Mouse (Mus musculus) gastrocnemius, postnatal 36 days (tissue): Measurements from ENCODE around the gene Ctnnbip1. TPM values are rescaled to one million over a fixed set of nuclear protein-coding genes. Genes with fewer than 3 reads are reported as not detected.
A peak's percentile ranks its signal among the peaks of the same experiment; 100 is the strongest.

Source experiments
- DNase-seq, 2 experiments: peaks; one replicate each; pipeline ENCODE4 v3.0.0; 2022
- intact Hi-C: fragments of 180-260 bp; cut with DNase I; formaldehyde crosslinking; loops from one replicate; pipeline ENCODE4 v1.15.1; 2025
- total RNA-seq, 2 experiments: library from RNA; stranded (reverse); gene quantifications; 2 replicates each; pipeline ENCODE4 v1.2.3; 2021

The Ctnnbip1 gene
- total RNA-seq, 2 experiments from 2014 or later, result 22.7 to 24.4 TPM

GRCm38 (mm10) chr4:149553834-149554233, 35.8 kb downstream of the Ctnnbip1 start:
- intact Hi-C loops, result loop anchor here (5.0 kb wide), 1 partner anchor 33 kb away; the partner anchor contains the start of gene Clstn1
- no peak for DNase-seq

GRCm38 (mm10) chr4:149556111-149556510, 38.1 kb downstream of the Ctnnbip1 start:
- DNase-seq, result no peak
- intact Hi-C loops, result loop anchor here (5.0 kb wide), 1 partner anchor 156 kb away; no protein-coding TSS in a partner anchor

- intact Hi-C loops, result loop anchor here (5.0 kb wide), 1 partner anchor 154 kb away; no protein-coding TSS in a partner anchor
- DNase-seq, result no peak
These were observed 39.9 kb downstream of the Ctnnbip1 start for GRCm38 (mm10) chr4:149557905-149558304.

GRCm38 (mm10) chr4:149558389-149558788, 40.4 kb downstream of the Ctnnbip1 start:
- intact Hi-C loops, result loop anchor here (5.0 kb wide), 1 partner anchor 154 kb away; no protein-coding TSS in a partner anchor
- no peak for DNase-seq

GRCm38 (mm10) chr4:149561392-149561791, 43.4 kb downstream of the Ctnnbip1 start:
- intact Hi-C loops, result no loop called here
- no peak for DNase-seq

GRCm38 (mm10) chr4:149561986-149562904, 44.2 kb downstream of the Ctnnbip1 start:
- intact Hi-C loops, result no loop called here
- DNase-seq, result peak in 1 of 2 experiments; percentile 52

GRCm38 (mm10) chr4:149562905-149563347, 44.9 kb downstream of the Ctnnbip1 start:
- DNase-seq, result no peak
- intact Hi-C loops, result no loop called here

- DNase-seq, result no peak
- intact Hi-C loops, result no loop called here
These were observed 45.9 kb downstream of the Ctnnbip1 start for GRCm38 (mm10) chr4:149563941-149564361.

GRCm38 (mm10) chr4:149564452-149565407, 46.7 kb downstream of the Ctnnbip1 start:
- DNase-seq, result peak; percentile 58 to 76
- intact Hi-C loops, result no loop called here

GRCm38 (mm10) chr4:149567432-149568026, 49.5 kb downstream of the Ctnnbip1 start:
- intact Hi-C loops, result no loop called here
- no peak for DNase-seq

- intact Hi-C loops, result no loop called here
- no peak for DNase-seq
These were observed 50.6 kb downstream of the Ctnnbip1 start for GRCm38 (mm10) chr4:149568622-149569021.

GRCm38 (mm10) chr4:149569781-149570497, 51.9 kb downstream of the Ctnnbip1 start:
- no peak for DNase-seq
- intact Hi-C loops, result no loop called here

- intact Hi-C loops, result no loop called here
- no peak for DNase-seq
These were observed 52.4 kb downstream of the Ctnnbip1 start for GRCm38 (mm10) chr4:149570498-149570863.

- intact Hi-C loops, result no loop called here
- no peak for DNase-seq
These were observed 53.2 kb downstream of the Ctnnbip1 start for GRCm38 (mm10) chr4:149571209-149571608.

- no peak for DNase-seq
- intact Hi-C loops, result no loop called here
These were observed 53.7 kb downstream of the Ctnnbip1 start for GRCm38 (mm10) chr4:149571651-149572149.

- DNase-seq, result no peak
- intact Hi-C loops, result no loop called here
These were observed 54.4 kb downstream of the Ctnnbip1 start for GRCm38 (mm10) chr4:149572446-149572845.

GRCm38 (mm10) chr4:149572851-149573250, 54.8 kb downstream of the Ctnnbip1 start:
- DNase-seq, result no peak
- intact Hi-C loops, result no loop called here

GRCm38 (mm10) chr4:149574391-149574821, 56.4 kb downstream of the Ctnnbip1 start:
- DNase-seq, result peak; percentile 48 to 50
- intact Hi-C loops, result no loop called here

GRCm38 (mm10) chr4:149576061-149576460, 58.0 kb downstream of the Ctnnbip1 start:
- intact Hi-C loops, result no loop called here
- no peak for DNase-seq
